Mouse (Mus musculus) midbrain, embryonic 16.5 days (tissue): Measurements from ENCODE around the gene Txndc12. TPM values are rescaled to one million over a fixed set of nuclear protein-coding genes. Genes with fewer than 3 reads are reported as not detected.

Experiments
- ATAC-seq: fragments of 200-750 bp; cut with Nextera tagmentation; 2 replicates; pipeline ENCODE4 v1.8.0; 2017; ENCODE audit warnings: moderate TSS enrichment
- H3K27ac ChIP-seq: fragments of 300-500 bp; sonication (generic); 2 replicates; pipeline ENCODE4 v1.5.1; 2014; ENCODE audit warnings: mild to moderate bottlenecking, low read length, mixed read lengths
- H3K27me3 ChIP-seq: fragments of 300-500 bp; sonication (generic); 2 replicates; pipeline ENCODE4 v1.6.1; 2014; ENCODE audit warnings: low read depth, low read length, mixed read lengths; ENCODE audit not compliant: control insufficient read depth, insufficient read depth
- H3K36me3 ChIP-seq: fragments of 300-500 bp; sonication (generic); 2 replicates; pipeline ENCODE4 v1.6.1; 2014; ENCODE audit warnings: mild to moderate bottlenecking, low read length, moderate library complexity, mixed read lengths; ENCODE audit not compliant: control insufficient read depth, insufficient read depth
- H3K4me1 ChIP-seq: fragments of 300-500 bp; sonication (generic); 2 replicates; pipeline ENCODE4 v1.6.1; 2014; ENCODE audit warnings: mild to moderate bottlenecking, low read length, mixed read lengths; ENCODE audit not compliant: control insufficient read depth, insufficient read depth
- H3K4me2 ChIP-seq: fragments of 300-500 bp; sonication (generic); 2 replicates; pipeline ENCODE4 v1.6.1; 2014; ENCODE audit warnings: mild to moderate bottlenecking, low read length, mixed read lengths
- H3K4me3 ChIP-seq: fragments of 300-500 bp; sonication (generic); 2 replicates; pipeline ENCODE4 v1.5.1; 2014; ENCODE audit warnings: low read depth, mild to moderate bottlenecking, low read length, moderate library complexity, mixed read lengths
- H3K9ac ChIP-seq: fragments of 300-500 bp; sonication (generic); 2 replicates; pipeline ENCODE4 v1.6.1; 2014; ENCODE audit warnings: low read depth, low read length, mixed read lengths
- H3K9me3 ChIP-seq: fragments of 300-500 bp; sonication (generic); replicated peaks from 2 replicates; pipeline ENCODE4 v1.6.1; 2014; ENCODE audit warnings: mild to moderate bottlenecking, low read length, mixed read lengths; ENCODE audit not compliant: control insufficient read depth, poor library complexity, severe bottlenecking
- WGBS: fragments of 180-500 bp; shearing (Covaris S2); extraction: QIAGEN DNeasy Blood & Tissue Kit; methylation state at CpG from one replicate; pipeline ENCODE4 v1.1.7; 2014; 5-methylcytosine and 5-hydroxymethylcytosine counted together
- polyA plus RNA-seq: library from polyadenylated mRNA; unstranded; fragments of >200 nt; fragmentation: Nextera tagmentation; extraction: Ambion mirVana; gene quantifications from 2 replicates; pipeline ENCODE4 v1.2.1, GENCODE M21; 2015

Gene Txndc12
- polyA plus RNA-seq, 1 experiment from 2014 or later, result 69.0 TPM

DNA sequence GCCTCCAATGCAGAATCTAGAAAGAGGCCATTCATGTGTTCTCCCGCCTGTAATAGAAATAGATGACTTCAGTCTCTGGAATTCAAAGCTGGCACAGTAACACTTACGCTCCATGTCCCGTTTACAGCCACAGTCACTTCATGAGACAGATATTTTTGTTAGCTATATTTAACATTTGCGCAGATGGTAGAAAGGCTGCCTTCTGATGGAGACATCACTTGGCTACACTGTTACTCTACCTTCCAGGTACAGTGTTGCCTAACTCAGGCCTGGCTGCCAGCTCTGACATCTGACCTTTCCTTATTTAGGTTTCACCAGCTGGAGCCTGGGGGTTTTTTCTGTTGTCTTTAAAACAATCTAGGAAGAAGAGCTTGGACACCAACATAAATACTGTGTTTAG is 3.6 kb downstream of the Txndc12 start:
- 91% methylated on average over 4 of the region's 4 CpGs for WGBS
- H3K9me3 ChIP-seq, result no peaks in the 10 kb centered on the region
- peaks cover 22% of the 10 kb centered on the region for H3K4me1 ChIP-seq
- no peak overlapping the region for H3K9ac ChIP-seq
- ATAC-seq, result no peak
- H3K36me3 ChIP-seq, result 0 out of 2 replicates have a peak, but pooled peaks cover 2% of the 10 kb centered on the region
- no peak overlapping the region for H3K4me3 ChIP-seq
- H3K27ac ChIP-seq, result no peak overlapping the region
- no peak overlapping the region for H3K4me2 ChIP-seq
- no peaks in the 10 kb centered on the region for H3K27me3 ChIP-seq

DNA sequence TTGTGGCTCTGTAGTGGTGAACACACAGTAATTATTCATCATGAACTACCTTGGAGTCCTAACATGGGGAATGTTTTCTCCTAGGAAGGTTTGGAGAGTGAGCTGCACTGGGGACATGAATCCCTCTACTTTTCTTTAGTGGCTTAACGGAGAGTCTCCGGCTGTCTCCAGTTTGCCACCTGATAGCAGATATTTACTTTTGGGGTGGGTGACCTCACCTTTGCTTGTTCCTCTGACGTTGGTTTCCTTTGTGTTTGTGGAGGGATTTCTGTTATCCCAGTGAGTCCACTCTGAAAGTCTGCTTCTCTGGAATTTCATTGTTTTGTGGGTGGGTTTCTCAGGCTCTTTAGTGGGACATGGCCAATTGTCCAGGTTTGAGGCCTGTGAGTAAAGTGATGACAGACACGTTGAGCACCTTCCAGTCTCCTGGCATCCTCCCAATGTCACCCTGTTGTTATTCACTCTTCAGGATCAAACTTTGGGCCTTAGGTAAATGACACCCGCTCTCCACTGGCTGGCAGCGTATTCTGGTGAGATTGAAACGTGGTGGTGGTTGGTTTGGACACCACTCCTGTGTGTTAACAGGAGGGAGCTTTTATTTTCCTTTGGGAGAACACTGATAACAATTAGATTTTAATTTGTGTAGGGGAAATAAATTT is 7.6 kb downstream of the Txndc12 start:
- Histone ChIP-seq H3K9me3 (no peaks in the 10 kb centered on the region), H3K4me3 (no peak overlapping the region), H3K27ac (no peak overlapping the region), H3K4me1 (peaks cover 7% of the 10 kb centered on the region), H3K36me3 (0 out of 2 replicates have a peak, but pooled peaks cover 2% of the 10 kb centered on the region), H3K9ac (no peak overlapping the region), H3K4me2 (no peak overlapping the region), H3K27me3 (no peaks in the 10 kb centered on the region)
- ATAC-seq, result no peak
- 92% methylated on average over 7 of the region's 7 CpGs for WGBS

DNA sequence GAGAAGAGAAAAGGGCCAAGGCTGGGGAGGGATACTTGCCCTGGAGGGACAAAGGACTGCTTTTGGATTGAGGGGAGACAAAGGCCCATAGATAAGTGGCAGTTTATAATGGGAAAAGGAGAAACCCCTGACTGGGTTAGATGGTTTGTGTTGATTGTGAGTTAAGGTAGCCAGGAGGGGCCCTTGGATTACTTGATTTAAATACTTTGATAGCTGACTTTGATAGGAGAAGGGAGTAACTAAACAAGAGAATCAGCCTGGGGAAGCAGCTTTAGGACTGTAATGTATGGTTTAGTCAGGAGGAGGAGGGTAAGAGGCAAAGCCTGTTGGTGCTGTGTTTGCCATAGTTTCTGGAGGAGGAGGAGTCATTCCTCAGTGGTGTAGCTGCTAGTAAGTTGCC is 8.9 kb downstream of the Txndc12 start:
- H3K4me3 ChIP-seq, result no peak overlapping the region

DNA sequence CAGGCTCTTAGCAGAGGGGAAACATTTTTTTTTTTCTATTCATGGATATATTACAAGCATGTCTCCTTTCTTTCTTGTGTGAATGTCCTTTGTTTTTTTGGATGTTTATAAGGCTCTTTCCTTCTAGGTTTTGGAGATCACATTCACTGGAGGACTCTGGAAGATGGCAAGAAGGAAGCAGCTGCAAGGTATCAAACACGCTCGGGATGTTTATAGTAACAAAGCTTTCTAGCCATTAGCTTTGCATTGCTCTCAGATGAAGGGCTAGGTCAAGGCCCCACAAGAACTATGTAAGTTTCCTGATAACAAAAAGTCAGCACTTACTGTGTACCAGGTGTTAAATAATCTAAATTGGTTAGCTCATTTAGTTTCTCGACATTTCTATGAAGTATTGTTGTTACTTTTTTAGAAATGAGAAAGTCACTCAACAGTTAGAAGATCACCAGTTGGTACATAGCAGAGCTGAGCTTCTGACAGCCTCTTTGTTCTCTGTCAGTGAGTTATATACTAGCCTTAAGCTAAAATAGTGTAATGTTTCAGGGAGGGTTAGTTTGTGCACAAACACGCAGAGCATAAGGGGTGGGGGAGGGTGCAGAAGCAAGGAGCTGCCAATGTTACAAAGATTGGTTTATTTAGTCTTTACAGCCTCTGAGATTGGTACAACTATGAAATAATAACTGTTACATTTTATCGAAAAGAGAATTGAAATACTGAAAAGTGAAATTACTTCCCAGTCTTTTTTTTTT is 11.6 kb downstream of the Txndc12 start:
- Histone ChIP-seq H3K27ac (no peak overlapping the region), H3K9me3 (no peaks in the 10 kb centered on the region), H3K4me1 (peaks cover 25% of the 10 kb centered on the region), H3K4me3 (no peak overlapping the region), H3K4me2 (no peak overlapping the region), H3K9ac (no peak overlapping the region), H3K27me3 (no peaks in the 10 kb centered on the region), H3K36me3 (peaks cover 4% of the 10 kb centered on the region; the same call in 1 of the 2 replicates)
- no peak for ATAC-seq
- WGBS, result 95% methylated on average over 5 of the region's 5 CpGs

More for the DNA sequence above, 8.9 kb downstream of the Txndc12 start:
- Histone ChIP-seq H3K4me1 (peaks cover 4% of the 10 kb centered on the region; the same call in 1 of the 2 replicates), H3K27ac (no peak overlapping the region), H3K4me2 (no peak overlapping the region), H3K36me3 (0 out of 2 replicates have a peak, but pooled peaks cover 2% of the 10 kb centered on the region), H3K27me3 (no peaks in the 10 kb centered on the region), H3K9me3 (no peaks in the 10 kb centered on the region), H3K9ac (no peak overlapping the region)
- no peak for ATAC-seq

DNA sequence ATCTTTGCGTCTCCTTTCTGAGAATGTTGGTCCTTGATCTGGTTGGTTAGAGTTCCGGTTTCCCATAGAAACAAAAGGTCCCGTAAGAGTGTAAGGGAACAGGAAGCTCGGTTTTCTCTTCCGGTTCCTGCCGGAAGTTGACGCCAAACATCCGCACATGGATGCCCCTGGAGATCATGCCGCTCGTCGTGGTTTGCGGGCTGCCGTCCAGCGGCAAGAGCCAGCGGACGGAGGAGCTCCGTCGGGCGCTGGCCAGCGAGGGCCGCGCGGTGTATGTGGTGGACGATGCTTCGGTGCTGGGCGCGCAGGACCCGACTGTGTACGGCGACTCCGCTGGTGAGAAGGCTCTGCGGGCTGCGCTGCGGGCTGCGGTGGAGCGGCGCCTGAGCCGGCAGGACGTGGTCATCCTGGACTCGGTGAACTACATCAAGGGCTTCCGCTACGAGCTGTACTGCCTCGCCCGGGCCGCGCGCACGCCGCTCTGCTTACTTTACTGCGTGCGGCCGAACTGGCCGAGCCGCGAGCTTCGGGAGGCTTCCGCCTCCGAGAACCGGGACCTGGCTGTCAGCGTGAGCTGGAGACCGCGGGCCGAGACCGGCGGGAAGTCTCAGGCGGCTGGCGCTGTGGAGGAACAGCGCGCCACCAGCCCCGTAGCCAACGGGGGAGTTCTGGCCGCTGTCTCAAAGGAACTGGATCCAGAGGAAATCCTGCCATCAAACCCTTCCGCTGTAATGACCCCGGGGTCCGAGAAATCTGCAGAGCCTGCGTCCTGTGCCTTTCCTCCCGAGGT is 13.5 kb downstream of the Txndc12 start, which contains the start of gene Kti12:
Gene Kti12, plus strand, starts transcription at position 71 of the 790 bp plus-strand sequence.
- peak; percentile 92 for ATAC-seq
- Histone ChIP-seq H3K27ac (peak within 1 kb of the TSS; percentile 84), H3K36me3 (peaks cover 4% of the 10 kb centered on the region; the same call in 1 of the 2 replicates), H3K4me2 (peak within 1 kb of the TSS; percentile 99), H3K9ac (peak within 1 kb of the TSS; percentile 80), H3K9me3 (no peaks in the 10 kb centered on the region), H3K4me3 (peak within 1 kb of the TSS; percentile 93), H3K4me1 (peaks cover 25% of the 10 kb centered on the region), H3K27me3 (no peaks in the 10 kb centered on the region)
- WGBS, result under 1% methylated on average over 77 of the region's 77 CpGs

DNA sequence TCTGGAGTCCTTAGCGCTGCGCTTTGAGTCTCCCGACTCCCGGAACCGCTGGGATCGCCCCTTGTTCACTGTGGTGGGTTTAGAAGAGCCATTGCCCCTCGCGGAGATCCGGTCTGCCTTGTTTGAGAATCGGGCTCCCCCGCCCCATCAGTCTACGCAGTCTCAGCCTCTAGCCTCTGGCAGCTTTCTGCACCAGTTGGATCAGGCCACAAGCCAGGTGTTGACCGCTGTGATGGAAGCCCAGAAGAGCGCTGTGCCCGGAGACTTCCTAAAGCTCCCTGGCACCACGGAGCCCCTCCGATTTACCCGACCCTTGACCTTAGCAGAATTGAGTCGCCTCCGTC is 14.1 kb downstream of the Txndc12 start, which contains the start of gene A730015C16Rik:
Gene A730015C16Rik, minus strand, starts transcription at position 115 of the 344 bp plus-strand sequence.
- H3K9me3 ChIP-seq, result no peaks in the 10 kb centered on the region
- H3K4me2 ChIP-seq, result peak within 1 kb of the TSS; percentile 99
- H3K4me3 ChIP-seq, result peak within 1 kb of the TSS; percentile 93
- H3K27ac ChIP-seq, result peak within 1 kb of the TSS; percentile 84
- H3K27me3 ChIP-seq, result no peaks in the 10 kb centered on the region
- peak within 1 kb of the TSS; percentile 80 for H3K9ac ChIP-seq
- 14% methylated on average over 20 of the region's 20 CpGs for WGBS
- H3K4me1 ChIP-seq, result peaks cover 25% of the 10 kb centered on the region
- peaks cover 4% of the 10 kb centered on the region; the same call in 1 of the 2 replicates for H3K36me3 ChIP-seq
- peak; percentile 36; the same call in 1 of the 2 replicates for ATAC-seq

DNA sequence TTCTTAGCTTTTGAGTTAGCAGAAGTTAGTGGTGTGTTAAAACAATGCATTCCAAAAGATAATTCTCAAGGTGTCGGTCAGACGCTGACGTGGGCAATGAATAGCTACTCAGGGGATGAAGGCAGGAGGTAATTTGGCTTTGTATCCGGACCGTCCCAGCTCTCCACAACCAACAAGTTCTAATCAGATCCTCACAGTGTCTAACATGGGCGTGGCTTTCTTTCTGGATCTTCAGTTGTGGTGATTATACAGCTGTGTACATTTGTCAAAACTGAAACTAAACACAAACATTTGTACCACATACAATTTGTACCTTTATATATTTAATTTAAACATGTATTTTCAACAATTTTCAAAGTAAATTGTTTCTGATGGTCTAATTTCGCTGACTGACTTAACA is 32.4 kb downstream of the Txndc12 start:
- Histone ChIP-seq H3K4me1 (no peaks in the 10 kb centered on the region), H3K9ac (no peak overlapping the region), H3K4me3 (no peak overlapping the region), H3K27me3 (no peaks in the 10 kb centered on the region), H3K4me2 (no peak overlapping the region), H3K9me3 (no peaks in the 10 kb centered on the region), H3K36me3 (peaks cover 8% of the 10 kb centered on the region), H3K27ac (no peak overlapping the region)
- WGBS, result 89% methylated on average over 7 of the region's 7 CpGs
- ATAC-seq, result no peak

DNA sequence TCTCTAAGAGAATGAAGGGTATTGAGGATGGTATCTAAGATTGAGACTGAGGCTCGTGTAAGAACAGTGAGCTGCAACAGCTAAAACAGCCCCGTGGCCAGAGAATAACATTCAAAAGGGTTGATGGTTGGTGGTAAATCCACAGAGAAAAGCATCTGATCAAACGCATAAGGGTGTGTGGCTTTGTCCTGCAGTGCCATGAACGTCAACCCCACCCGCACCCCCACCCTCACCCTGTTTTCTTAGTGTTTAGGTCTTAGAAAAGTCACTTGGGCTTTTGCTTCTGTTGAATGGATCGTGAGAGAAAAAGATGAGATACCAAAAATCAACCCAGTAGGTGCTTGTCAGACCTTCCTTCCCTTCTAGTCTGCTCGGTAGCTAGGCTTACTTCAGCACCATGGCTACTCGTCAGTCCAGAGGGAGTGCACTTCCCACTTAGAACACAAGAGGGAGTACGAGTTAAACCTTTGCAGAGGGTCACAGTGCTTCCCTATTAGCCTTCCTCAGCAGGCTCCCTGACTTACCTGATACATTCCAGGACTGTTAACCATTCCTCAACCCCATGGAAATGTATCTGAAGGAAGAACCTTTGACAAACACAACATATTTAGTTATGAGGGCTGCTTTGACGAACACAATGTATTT is 35.5 kb downstream of the Txndc12 start:
- H3K9me3 ChIP-seq, result no peaks in the 10 kb centered on the region
- H3K4me2 ChIP-seq, result no peak overlapping the region
- H3K4me3 ChIP-seq, result no peak overlapping the region
- no peak overlapping the region for H3K27ac ChIP-seq
- ATAC-seq, result peak; percentile 95
- H3K36me3 ChIP-seq, result no peaks in the 10 kb centered on the region
- H3K4me1 ChIP-seq, result no peaks in the 10 kb centered on the region
- 39% methylated on average over 10 of the region's 10 CpGs for WGBS
- no peak overlapping the region for H3K9ac ChIP-seq
- H3K27me3 ChIP-seq, result no peaks in the 10 kb centered on the region
